Mouse (Mus musculus) liver, postnatal 0 days (tissue): ENCODE measurements around the gene Tcf7l2. TPM values are rescaled to one million over a fixed set of nuclear protein-coding genes. Genes with fewer than 3 reads are reported as not detected.

Experiments used
- ATAC-seq: fragments of 200-750 bp; cut with Nextera tagmentation; 2 replicates; pipeline ENCODE4 v1.8.0; 2017; ENCODE audit warnings: mild to moderate bottlenecking, moderate library complexity
- DNase-seq: peaks from one replicate; pipeline ENCODE4 v3.0.0-alpha.2; 2016
- H3K27ac ChIP-seq: fragments of 300-500 bp; sonication (generic); 2 replicates; pipeline ENCODE4 v1.5.1; 2014; ENCODE audit warnings: antibody characterized with exemption, moderate library complexity, mild to moderate bottlenecking, low read depth
- H3K27me3 ChIP-seq: fragments of 300-500 bp; sonication (generic); 2 replicates; pipeline ENCODE4 v1.6.1; 2014; ENCODE audit warnings: low read length, control low read depth, mixed read lengths; ENCODE audit not compliant: insufficient read depth
- H3K36me3 ChIP-seq: fragments of 300-500 bp; sonication (generic); replicated peaks from 2 replicates; pipeline ENCODE4 v1.6.1; 2014; ENCODE audit warnings: mild to moderate bottlenecking, control low read depth, low read length, moderate library complexity, mixed read lengths; ENCODE audit not compliant: insufficient read depth
- H3K4me1 ChIP-seq: fragments of 300-500 bp; sonication (generic); 2 replicates; pipeline ENCODE4 v1.6.1; 2014; ENCODE audit warnings: antibody characterized with exemption, mild to moderate bottlenecking, control low read depth; ENCODE audit not compliant: insufficient read depth
- H3K4me2 ChIP-seq: fragments of 300-500 bp; sonication (generic); 2 replicates; pipeline ENCODE4 v1.6.1; 2014; ENCODE audit warnings: low read depth, mild to moderate bottlenecking, low read length, moderate library complexity, mixed read lengths
- H3K4me3 ChIP-seq: fragments of 300-500 bp; sonication (generic); 2 replicates; pipeline ENCODE4 v1.5.1; 2014; ENCODE audit warnings: low read depth, low read length
- H3K9ac ChIP-seq: fragments of 300-500 bp; sonication (generic); replicated peaks from 2 replicates; pipeline ENCODE4 v1.6.1; 2014; ENCODE audit warnings: mild to moderate bottlenecking, moderate library complexity
- H3K9me3 ChIP-seq: fragments of 300-500 bp; sonication (generic); 2 replicates; pipeline ENCODE4 v1.6.1; 2016; ENCODE audit warnings: mild to moderate bottlenecking, control low read depth, low read length, mixed read lengths
- CTCF ChIP-seq: sonication (generic); IDR thresholded peaks from 2 replicates; pipeline ENCODE4 v1.5.1; 2016; ENCODE audit warnings: antibody characterized with exemption, low read depth
- EP300 ChIP-seq: IDR thresholded peaks from 2 replicates; pipeline ENCODE4 v1.6.1; 2016; ENCODE audit warnings: antibody characterized with exemption, low read depth, mild to moderate bottlenecking
- WGBS: fragments of 180-500 bp; shearing (Covaris S2); extraction: QIAGEN DNeasy Blood & Tissue Kit; methylation state at CpG from one replicate; pipeline ENCODE4 v1.1.7; 2014; ENCODE audit not compliant: insufficient replicate concordance; 5-methylcytosine and 5-hydroxymethylcytosine counted together
- polyA plus RNA-seq: library from polyadenylated mRNA; unstranded; fragments of >200 nt; fragmentation: Nextera tagmentation; extraction: Ambion mirVana; gene quantifications from 2 replicates; pipeline ENCODE4 v1.2.1, GENCODE M21; 2015

Tcf7l2 gene
- polyA plus RNA-seq, 1 experiment from 2014 or later: 21.6 TPM

DNA sequence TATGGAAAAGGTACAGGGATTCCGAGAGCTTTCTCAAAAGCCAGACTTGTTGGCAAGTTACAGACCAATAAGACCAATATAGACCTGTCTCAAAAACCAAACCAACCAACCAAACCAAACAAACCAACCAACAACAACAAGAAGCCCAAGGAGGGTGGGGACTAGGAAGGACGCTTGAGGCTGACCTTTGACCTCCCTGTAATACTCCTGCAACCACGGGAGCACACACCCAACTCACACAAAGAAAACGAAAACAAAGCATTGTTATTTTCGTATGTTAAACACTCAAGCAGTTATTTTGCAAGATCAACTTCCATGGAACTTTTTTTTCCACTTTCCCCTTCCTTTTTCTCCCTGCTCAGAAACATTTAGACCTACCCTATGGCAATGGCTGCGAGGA lies 5.6 kb upstream of the Tcf7l2 start:
- 51% methylated on average over 6 of the region's 6 CpGs for WGBS
- H3K4me3 ChIP-seq: no peak overlapping the region
- peaks cover 2% of the 10 kb centered on the region; the same call in 1 of the 2 replicates for H3K4me1 ChIP-seq
- no peak overlapping the region for H3K27ac ChIP-seq
- H3K36me3 ChIP-seq: no peaks in the 10 kb centered on the region
- DNase-seq: no peak
- TF ChIP-seq CTCF (no peak), EP300 (no peak)
- H3K27me3 ChIP-seq: no peaks in the 10 kb centered on the region
- H3K9ac ChIP-seq: no peak overlapping the region
- no peaks in the 10 kb centered on the region for H3K9me3 ChIP-seq
- no peak overlapping the region for H3K4me2 ChIP-seq
- ATAC-seq: no peak

DNA sequence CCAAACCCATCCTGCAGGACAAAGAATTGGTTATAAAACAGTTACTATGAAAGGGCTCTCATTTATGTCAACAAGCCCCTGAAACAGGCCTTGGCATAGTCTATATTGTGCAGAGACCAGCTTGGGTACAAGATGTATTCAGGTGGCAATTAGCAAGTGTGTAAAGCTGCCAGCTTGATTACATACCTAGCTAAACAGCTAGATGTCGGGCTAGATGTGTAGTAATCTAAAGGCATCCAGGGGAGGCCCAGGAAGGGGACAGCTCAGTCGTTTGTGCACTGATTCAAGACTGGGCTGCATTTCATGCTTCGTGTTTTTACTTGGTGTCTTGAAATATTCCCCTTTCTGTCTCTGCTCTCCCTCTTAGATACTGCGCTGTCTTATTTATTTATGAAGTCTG lies 1.9 kb upstream of the Tcf7l2 start:
- H3K27me3 ChIP-seq: peaks cover 15% of the 10 kb centered on the region
- no peak for ATAC-seq
- no peak overlapping the region for H3K9ac ChIP-seq
- DNase-seq: no peak
- TF ChIP-seq CTCF (no peak), EP300 (no peak)
- H3K4me3 ChIP-seq: no peak overlapping the region
- H3K27ac ChIP-seq: no peak overlapping the region
- 56% methylated on average over 4 of the region's 4 CpGs for WGBS
- H3K36me3 ChIP-seq: no peaks in the 10 kb centered on the region
- H3K4me1 ChIP-seq: peaks cover 4% of the 10 kb centered on the region; the same call in 1 of the 2 replicates
- no peaks in the 10 kb centered on the region for H3K9me3 ChIP-seq
- no peak overlapping the region for H3K4me2 ChIP-seq

DNA sequence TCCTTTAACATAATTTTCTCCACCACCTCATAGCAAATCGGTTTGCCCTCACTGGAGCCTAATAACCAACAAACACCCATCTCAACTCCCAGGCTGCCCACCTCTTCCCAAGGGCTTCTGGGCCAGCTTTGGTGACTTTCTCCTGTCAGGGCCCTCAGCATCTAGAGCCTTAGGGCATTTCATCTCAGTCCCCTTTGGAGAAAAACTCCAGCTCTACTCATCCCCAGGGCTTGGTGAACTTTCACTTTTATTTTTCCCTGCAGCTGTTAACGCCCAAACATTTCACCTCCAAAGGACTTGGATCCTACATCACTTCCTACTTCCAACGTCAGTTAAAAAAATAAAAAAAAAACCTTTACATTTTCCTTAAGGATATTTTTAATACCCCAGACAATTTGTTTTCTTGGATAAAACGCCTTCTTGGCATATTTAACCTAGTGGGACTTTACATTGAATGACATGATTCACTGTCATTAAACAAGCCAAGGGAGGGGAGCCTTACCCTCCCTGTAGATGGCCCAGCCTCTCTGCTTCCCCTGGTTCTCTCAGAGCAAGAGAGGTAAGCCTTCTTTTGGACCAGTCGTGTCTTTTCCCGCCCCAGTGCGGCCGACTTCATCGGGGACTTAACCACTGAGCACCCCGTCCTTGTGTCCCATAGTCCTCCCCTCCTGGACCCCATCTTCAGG lies 724 bp upstream of the Tcf7l2 start:
- DNase-seq (no peak), ATAC-seq (peak; percentile 18)
- H3K4me1 ChIP-seq: peaks cover 4% of the 10 kb centered on the region; the same call in 1 of the 2 replicates
- H3K36me3 ChIP-seq: no peaks in the 10 kb centered on the region
- peak overlapping the region; percentile 77 for H3K27ac ChIP-seq
- H3K4me3 ChIP-seq: peak overlapping the region; percentile 78
- peak overlapping the region; percentile 51 for H3K9ac ChIP-seq
- peak overlapping the region; percentile 73 for H3K4me2 ChIP-seq
- H3K27me3 ChIP-seq: peaks cover 15% of the 10 kb centered on the region
- WGBS: 13% methylated on average over 10 of the region's 10 CpGs
- H3K9me3 ChIP-seq: no peaks in the 10 kb centered on the region
- TF ChIP-seq EP300 (no peak), CTCF (no peak)

DNA sequence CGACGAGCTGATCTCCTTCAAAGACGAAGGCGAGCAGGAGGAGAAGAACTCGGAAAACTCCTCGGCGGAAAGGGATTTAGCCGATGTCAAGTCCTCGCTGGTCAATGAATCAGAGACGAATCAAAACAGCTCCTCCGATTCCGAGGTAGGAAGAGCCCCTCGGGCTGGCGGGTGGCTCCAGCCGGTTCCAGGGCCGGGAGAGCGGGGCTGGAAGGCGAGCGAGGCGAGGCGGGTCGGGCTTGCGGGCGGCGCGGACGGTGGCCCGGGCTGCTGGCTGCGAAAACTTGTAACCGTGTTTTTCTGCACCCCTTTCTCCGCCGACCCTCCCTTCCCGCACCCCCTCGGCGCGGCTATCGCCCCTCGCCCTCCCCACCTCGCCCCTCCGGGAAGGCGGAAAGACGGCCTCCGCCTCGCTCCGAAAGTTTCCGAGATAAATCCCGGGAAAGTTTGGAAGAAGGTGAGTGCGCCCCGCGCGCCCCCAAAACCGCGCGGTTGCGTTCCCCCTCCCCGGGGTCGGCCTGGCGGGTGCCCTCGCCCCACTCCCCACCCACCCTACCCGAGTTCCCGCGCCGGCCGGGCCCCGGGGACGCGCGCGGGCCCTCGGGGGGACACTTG lies 873 bp downstream of the Tcf7l2 start:
- DNase-seq (peak; percentile 51), ATAC-seq (no peak)
- TF ChIP-seq EP300 (no peak), CTCF (no peak)
- Histone ChIP-seq H3K4me2 (peak overlapping the region; percentile 73), H3K27me3 (peaks cover 15% of the 10 kb centered on the region), H3K4me3 (peak overlapping the region; percentile 78), H3K36me3 (no peaks in the 10 kb centered on the region), H3K27ac (peak overlapping the region; percentile 95), H3K9ac (peak overlapping the region; percentile 83), H3K4me1 (peaks cover 9% of the 10 kb centered on the region), H3K9me3 (no peaks in the 10 kb centered on the region)
- WGBS: under 1% methylated on average over 57 of the region's 70 CpGs

DNA sequence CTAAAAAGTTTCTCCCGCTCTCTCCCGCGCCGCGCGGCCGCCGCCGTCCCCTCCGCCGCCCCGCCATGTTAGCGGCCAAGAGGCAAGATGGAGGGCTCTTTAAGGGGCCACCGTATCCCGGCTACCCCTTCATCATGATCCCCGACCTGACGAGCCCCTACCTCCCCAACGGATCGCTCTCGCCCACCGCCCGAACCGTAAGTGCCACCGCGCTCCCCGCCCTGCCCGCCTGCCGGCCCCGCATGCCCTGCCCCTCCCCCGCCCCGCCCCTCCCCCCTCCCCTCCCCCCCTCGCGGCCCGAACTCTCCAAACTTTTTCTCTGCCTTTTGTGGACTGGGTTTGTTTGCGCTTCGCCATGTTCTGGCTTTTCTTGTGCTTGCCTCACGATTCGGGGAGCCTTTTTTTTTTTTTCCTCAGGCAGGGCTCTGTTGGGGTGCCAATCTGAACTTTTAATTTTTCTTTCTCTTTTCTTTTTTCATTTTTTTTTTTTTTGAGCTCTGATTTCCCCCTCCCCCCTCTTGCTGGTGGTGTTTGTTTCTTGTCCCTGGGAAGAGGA lies 1.5 kb downstream of the Tcf7l2 start:
- Histone ChIP-seq H3K4me3 (peak overlapping the region; percentile 78), H3K9ac (peak overlapping the region; percentile 83), H3K27ac (peak overlapping the region; percentile 95), H3K4me1 (peaks cover 10% of the 10 kb centered on the region), H3K27me3 (peaks cover 15% of the 10 kb centered on the region), H3K9me3 (no peaks in the 10 kb centered on the region), H3K36me3 (peaks cover 3% of the 10 kb centered on the region; the same call in 1 of the 2 replicates), H3K4me2 (peak overlapping the region; percentile 73)
- peak; percentile 12; the same call in 1 of the 2 replicates for ATAC-seq
- TF ChIP-seq CTCF (no peak), EP300 (no peak)
- 0% methylated on average over 19 of the region's 38 CpGs for WGBS
- DNase-seq: peak; percentile 58
